Mouse (Mus musculus) G1E-ER4 (cell line): Measurements from ENCODE around the gene Lyl1. TPM values are rescaled to one million over a fixed set of nuclear protein-coding genes. Genes with fewer than 3 reads are reported as not detected.

Experiments
- GATA1 ChIP-seq: IDR thresholded peaks from one replicate; pipeline ENCODE4 v1.8.0; 2012; ENCODE audit warnings: low read length, inconsistent platforms
- polyA plus RNA-seq: library from polyadenylated mRNA; stranded (reverse); fragments of >175 nt; gene quantifications from 2 replicates; pipeline ENCODE4 v1.2.3, GENCODE M21; 2012

Lyl1 gene
- polyA plus RNA-seq, 1 experiment = 447 TPM

DNA sequence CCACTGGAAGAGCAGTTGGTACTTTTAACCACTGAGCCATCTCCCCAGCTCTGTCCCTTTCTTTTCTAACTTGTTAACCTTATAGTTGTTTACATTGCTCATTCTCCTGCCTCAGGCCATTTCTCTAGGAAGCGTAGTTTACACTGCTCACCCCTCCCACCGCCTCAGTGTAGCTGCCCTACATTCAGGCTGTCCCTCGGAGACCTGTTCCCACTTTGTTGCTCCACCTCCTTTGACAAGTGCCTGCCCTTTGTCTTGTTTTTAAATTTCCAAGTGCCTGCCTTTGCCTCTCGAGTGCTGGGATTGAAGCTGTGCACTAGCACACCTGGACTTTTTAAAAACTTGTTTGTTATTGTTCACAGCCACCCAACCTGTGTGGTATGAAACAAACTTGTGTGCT lies 7.9 kb upstream of the Lyl1 start:
- no peak for TF ChIP-seq GATA1

DNA sequence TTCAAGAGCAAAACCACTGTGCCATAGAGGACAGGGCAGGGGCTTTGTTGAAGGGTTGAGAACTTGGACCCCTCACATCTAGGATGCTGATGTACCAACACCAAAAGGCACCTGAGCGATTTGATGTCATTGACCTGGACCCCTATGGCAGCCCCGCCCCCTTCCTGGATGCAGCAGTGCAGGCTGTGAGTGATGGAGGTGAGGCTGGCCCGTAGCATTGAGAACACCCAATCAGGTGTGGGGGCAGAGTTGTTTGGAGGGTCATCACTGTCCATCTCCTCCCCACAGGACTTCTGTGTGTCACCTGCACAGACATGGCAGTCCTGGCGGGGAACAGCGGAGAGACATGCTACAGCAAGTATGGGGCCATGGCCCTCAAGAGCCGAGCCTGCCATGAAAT lies 6.1 kb upstream of the Lyl1 start:
- no peak for TF ChIP-seq GATA1

DNA sequence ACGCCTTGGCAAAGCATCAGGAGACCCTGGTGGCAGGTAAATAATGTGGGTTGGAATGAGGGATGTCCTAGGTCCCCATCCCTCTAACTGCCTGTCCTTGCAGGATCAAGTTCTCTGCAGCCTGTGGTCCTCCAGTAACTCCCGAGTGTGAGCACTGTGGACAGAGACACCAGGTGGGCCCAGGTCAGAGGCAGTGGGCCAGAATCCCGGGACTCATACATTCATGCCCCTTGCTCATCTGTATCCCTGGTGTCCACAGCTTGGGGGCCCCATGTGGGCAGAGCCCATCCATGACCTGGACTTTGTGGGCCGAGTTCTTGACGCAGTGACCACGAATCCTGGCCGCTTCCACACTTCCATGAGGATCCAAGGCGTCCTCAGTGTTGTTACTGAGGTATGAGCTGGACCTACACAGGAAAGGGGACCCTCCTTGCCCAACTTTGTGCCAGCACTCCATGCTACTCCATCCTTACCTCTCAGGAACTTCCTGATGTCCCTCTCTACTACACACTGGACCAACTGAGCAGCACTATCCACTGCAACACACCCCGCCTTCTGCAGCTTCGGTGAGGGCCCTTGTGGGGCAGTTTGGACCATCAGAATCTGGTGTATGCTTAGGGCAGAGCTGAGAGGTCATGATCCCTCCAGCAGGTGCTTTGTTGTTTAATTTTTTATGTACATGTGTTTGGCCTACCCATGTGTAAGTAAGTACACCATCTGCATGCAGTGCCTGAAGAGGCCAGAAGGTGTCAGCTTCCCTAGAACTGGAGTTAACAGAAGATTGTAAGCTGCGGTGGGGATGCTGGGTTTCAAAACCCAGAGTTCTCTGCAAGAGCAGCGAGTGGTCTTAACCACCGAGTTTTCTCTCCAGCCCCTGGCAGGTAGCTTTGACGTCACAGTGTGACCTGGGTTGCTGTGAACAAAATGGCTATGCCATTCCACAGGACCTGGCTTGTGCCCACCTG lies 3.8 kb upstream of the Lyl1 start:
- TF ChIP-seq GATA1 = no peak

DNA sequence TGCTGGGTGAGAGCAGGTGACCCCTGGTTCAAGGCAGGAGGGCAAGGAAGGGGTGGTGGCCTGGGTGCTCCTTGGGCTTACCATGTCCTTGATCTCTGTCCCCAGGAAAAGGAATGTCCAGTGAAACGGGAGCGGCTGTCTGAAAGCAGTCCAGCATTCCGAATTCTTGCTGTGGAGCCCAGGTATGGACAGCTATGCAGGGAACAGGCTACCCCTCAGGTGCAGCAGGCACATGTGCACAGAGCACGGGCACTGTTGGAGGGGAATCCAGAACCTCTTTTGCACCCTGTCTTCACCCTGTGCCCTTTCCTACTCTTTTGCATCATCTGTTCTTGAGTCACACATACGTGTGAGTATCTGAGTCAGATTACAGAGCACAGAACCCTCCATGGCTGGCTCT lies 3.0 kb upstream of the Lyl1 start:
- no peak for TF ChIP-seq GATA1

DNA sequence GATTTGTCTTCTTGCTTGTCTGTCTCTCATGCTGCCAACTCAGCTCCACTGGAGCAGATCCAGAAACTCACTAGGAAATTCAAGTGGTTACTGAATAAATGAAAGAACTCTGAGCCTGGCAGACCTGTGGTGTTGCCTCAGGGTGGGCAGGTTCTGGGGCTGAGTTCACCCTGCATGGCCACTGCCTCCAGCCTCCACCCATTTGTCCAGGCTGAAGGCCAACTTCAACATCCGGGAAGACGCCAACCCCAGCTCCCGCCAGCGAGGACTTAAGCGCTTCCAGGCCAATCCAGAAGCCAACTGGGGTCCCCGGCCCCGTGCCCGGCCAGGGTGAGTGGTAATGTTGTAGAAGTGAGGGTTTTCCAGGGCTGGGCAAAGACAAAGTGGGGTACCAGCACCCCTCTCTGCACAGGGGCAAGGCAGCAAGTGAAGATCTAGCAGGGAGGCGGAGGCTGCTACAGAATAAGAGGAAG lies 2.3 kb upstream of the Lyl1 start:
- TF ChIP-seq GATA1 = no peak

DNA sequence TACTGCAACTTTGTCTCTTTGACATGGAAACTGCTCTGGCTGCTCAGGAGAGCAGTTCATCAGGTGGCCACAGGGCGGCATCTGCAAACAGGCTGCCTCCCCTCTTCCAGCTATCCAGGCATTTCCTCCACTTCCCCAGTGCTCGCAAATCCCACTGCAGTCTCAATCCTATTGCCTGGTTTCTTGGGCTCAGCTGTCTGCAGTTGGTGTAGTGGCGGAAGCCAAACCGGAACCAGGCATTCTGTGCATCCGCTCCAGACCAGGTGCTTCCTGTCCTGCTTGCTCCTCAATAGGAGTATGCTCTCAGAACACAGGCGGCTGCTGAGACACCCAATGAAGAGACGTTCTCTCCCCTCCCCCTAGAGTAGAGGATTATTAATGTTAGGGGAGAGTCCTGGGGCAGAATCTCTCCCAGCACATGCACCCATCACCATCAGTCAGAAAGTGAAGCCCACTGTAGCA lies 1.4 kb upstream of the Lyl1 start:
- TF ChIP-seq GATA1 = no peak

DNA sequence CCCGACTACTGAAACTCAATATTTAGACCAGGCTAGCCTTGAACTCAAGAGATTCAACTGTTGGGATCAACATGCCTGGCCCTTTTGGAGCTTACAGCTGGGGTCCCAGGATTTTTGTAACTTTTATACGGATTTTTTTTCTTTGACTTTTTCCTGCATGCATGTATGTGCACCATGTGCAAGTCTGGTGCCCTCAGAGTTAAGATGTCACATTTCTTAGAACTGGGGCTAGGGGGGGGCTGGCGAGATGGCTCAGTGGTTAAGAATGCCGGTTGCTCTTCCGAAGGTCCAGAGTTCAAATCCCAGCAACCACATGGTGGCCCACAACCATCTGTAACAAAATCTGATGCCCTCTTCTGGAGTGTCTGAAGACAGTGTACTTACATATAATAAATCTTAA lies 731 bp upstream of the Lyl1 start:
- TF ChIP-seq GATA1 = no peak

DNA sequence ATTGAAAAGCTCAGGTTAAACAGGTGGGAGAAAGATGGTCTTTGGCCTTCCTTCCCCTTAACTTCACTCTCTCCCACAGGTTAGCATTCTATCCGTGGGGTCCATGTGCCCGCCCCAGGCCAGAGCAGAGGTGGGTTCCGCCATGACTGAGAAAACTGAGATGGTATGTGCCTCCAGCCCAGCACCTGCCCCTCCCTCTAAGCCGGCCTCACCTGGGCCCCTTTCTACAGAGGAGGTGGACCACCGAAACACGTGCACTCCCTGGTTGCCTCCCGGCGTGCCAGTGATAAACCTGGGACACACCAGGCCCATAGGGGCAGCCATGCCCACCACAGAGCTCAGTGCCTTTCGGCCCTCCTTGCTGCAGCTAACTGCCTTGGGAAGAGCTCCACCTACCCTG lies 1.3 kb downstream of the Lyl1 start:
- no peak for TF ChIP-seq GATA1

DNA sequence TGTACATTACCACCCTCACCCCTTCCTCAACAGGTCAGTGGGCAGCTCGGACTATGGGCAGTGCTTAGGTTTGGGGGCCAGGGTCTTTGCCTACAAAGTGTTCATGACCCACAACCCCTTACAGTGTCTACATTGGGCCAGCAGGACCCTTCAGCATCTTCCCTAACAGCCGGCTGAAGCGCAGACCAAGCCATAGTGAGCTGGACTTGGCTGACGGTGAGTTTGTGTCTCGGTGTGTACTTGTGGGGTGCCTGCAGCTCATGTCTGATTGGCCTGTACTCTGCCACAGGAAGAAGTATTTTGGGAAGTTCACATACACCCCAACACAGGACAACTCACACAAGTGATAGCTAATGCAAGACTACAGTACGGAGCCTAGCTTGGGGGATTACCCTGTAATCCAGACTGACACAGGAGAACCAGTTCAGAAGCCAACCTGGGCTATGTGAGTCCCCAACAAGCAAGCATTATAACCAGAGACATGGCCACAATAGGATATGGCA lies 1.8 kb downstream of the Lyl1 start:
- no peak for TF ChIP-seq GATA1

DNA sequence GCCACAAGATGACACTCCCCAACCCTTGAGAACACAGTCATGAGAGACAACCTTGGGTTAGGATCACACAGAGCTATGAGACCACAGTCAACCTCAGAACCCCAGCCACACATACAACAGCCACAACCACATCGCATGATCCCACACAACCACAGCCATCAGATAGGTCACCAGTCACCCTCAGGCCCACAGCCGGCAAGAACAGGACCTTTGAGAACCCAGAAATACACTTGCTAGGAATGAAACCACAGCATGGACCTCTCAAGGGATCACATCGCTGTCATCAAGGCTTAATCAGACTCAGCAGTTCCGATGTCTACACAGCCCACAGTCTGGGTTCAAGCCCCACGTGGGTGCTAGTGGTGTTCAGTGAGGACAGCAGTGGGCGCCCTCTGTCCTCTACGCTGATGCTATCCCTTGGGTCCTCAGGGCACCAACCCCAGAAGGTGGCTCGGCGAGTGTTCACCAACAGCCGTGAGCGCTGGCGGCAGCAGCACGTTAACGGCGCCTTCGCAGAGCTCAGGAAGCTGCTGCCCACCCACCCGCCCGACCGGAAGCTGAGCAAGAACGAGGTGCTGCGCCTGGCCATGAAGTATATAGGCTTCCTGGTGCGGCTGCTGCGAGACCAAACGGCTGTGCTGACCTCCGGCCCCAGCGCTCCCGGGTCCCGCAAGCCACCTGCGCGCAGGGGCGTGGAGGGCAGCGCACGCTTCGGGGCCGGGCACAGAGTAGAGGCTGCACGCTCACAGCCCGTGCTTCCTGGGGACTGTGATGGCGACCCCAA lies 2.4 kb downstream of the Lyl1 start:
- TF ChIP-seq GATA1 = peak; percentile 98

DNA sequence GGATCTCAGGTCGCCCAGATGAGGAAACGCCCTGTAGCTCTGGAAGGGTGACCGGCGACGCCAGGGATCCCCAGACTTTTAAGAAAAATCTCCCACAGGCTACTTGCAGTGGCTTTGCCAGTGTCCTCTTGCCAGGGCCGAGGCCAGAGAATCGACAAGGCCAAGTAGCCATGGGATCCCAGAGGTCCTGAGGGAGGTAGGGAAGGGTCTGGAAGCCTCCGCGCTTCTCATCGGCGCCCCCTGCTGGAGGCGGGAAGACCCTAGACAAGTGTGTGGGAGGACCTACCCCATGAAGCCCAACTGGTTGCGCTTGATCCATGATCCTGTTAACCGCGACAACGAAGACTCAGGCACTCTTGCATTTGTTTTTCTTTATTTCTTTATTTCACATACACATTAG lies 3.1 kb downstream of the Lyl1 start:
- no peak for TF ChIP-seq GATA1

DNA sequence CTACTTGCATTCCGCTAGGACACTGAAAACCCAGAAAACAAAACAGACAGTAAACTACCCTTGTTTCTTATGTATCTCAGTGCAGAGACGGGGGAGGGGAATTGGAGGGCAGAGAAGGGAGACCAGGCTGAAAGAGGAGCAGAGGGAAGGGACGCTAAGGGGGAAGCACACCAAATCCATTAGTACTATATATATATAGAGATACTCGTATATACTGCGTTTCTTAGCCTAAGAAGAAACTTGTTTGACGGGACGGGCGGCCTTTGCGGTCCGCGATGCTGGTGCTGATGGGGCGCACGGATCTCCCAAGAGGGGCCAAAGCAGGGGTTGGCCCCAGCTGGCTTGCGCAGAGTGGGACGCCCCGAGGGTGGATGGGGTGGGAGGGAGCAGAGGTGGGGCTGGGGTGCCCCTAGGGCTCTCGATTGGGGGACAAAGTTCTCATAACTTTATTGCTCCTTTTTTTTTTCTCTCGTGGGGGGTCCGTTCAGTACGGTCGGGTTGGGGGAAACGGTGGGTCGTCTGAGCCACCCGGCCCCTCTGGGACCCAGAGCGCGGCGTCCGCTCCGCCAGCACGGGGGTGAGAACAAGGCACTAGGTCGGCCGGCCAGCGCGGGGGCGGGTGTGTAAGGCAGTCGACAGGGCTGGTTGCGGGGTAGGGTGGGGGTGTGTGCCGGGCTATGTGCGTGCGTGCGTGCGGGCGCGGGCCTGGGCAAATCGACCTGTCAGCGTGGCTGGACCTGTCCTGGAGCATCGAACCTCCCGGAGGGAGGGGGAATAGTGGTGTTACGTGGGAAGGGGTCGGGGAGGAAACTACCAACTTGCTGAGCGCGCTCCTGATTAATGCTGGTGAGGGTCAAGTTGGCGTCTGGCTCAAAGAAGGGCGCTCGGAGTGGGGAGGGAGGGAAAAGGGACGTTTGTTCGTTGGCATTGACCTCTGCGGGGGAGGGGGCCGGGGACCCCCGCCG lies 3.9 kb downstream of the Lyl1 start:
- no peak for TF ChIP-seq GATA1

DNA sequence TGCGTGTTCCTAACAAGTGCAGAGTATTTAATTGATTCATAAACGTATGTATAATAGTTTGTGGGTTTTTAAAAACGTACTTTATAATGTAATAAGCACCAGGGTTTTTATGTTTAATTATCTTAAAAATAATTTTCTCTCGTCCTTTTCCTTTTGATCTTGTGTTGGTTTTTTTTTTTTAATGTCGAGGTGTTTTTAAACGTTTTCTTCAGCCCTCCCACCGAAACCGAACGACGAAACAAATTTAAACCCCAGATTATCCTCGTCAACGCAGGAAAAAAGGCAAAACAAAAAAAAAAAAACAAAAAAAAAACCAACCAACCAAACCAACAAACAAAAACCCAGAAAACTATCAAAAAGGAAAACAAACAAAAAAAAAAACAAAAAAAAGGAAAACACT lies 4.7 kb downstream of the Lyl1 start:
- no peak for TF ChIP-seq GATA1

DNA sequence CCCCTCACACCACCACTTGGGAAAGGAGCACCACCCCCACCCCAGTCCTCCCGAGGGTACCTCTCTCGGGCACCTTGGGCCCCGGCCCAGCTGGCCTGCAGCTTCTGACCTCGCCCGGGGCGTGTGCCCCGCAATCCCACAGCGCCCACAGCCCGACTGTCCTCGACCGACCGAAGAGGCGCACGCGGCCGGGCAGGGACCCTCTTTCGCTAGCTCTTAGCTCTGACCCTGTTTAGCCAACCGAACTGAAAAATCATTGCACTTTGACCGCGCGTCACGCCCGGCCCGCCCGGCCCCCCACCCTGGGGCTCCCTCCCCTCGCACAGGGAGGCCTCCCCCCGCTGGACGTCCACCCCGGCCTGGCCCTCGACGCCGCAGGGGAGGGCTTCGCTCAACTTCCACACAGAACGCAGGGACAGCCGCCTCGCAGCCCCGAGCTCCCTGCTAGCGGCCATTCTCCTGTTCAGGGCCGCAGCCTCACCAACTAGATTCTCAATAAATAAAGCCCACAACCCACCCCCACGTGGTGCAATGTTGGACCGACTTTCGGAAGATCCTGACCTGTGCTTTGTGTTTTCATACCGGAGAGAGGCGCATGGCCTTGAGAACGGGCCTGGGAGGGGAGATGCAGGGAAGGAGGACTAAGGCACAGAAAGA lies 5.5 kb downstream of the Lyl1 start:
- TF ChIP-seq GATA1 = no peak
